Mouse (Mus musculus) testis, adult 2 months (tissue): ENCODE results near the gene Epb41.

Experiments used
- CTCF ChIP-seq: fragments of 200-500 bp; IDR thresholded peaks from 2 replicates; pipeline ENCODE4 v1.5.1; 2012; ENCODE audit warnings: low read depth, mild to moderate bottlenecking, inconsistent platforms, low read length, moderate library complexity; ENCODE audit not compliant: control insufficient read depth, insufficient read depth, insufficient replicate concordance
- POLR2A ChIP-seq: fragments of 200-500 bp; IDR thresholded peaks from 2 replicates; pipeline ENCODE4 v1.6.1; 2012; ENCODE audit warnings: low read depth, mild to moderate bottlenecking, inconsistent platforms, low read length, moderate library complexity; ENCODE audit not compliant: control insufficient read depth

- TF ChIP-seq CTCF: no peak
- no peak for TF ChIP-seq POLR2A
Observed at GRCm38 (mm10) chr4:132025738-132026527, 49.2 kb downstream of the Epb41 start.
